Mouse (Mus musculus) frontal cortex, postnatal 14 days (tissue): ENCODE measurements around the gene Tmem28.
A peak's percentile ranks its signal among the peaks of the same experiment; 100 is the strongest.

Experiments used
- DNase-seq, 2 experiments: peaks; one replicate each; pipeline ENCODE4 v3.0.0; 2022; ENCODE audit warnings: low spot score in 2 of 2

The Tmem28 gene

DNA sequence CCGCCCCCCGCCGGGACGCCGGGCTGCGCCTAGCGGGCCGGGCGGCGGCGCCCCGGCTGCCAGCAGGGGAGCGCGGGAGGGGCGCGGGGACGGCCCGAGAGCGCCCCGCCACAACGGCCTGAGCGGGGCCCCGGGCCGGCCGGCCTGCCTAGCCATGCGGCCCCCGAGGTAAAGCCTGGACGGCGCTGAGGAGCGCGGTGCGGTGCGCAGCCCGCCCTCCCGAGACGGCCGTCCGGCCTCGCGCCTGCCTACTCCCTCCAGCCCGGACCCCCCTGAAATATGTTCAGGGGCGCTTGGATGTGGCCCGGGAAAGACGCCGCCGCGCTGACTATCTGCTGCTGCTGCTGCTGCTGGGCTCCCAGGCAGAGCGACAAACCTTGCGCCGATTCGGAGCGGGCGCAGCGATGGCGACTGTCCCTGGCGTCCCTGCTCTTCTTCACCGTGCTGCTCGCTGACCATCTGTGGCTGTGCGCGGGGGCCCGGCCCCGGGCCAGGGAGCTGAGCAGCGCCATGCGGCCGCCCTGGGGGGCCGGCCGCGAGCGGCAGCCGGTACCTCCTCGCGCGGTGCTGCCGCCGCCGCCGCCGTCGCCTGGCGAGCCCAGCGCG lies at the start of gene Tmem28:
TSS of gene Tmem28 (plus strand) at position 232 of the 606 bp plus-strand sequence.
- no peak for DNase-seq

DNA sequence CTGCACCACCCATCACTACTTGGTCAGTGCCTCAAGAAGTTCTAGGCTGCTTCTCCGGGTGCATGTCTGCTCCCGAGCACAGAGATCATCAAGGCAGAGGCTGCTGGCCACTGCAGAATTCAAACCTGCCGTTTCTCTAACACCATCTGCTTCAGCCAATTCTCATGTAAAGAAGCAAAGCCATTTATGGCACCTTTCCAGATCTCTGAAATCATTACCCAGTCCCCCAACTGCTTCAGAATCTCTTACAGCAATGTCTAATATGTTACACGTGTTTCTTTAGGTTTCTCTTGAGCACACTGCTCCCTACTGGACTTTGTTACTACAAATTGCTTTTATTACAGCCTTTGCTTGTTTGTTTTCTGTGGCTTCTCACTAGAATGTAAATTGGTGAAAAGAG lies 40.5 kb upstream of the Tmem28 start:
- DNase-seq, result no peak

DNA sequence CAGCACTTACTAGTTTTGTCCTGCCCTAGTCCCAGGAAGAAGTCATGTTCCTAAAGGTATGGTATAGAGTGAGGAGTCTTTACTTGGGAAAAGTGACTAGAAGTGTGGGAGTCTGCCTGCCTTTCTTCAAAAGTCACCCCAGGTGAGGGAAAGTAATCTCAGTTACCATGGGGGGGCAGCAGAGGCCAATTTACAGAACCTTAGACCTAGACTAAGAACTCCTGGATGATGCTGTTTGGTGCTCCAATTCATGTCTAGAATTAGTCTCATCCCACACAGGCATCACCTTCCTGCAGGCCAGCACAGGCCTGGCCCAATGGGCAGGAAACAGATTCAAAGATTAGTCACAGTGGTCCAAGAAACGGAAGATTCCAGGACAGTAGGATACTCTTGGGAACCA lies 12.4 kb upstream of the Tmem28 start:
- DNase-seq, result peak in 1 of 2 experiments; percentile 34

DNA sequence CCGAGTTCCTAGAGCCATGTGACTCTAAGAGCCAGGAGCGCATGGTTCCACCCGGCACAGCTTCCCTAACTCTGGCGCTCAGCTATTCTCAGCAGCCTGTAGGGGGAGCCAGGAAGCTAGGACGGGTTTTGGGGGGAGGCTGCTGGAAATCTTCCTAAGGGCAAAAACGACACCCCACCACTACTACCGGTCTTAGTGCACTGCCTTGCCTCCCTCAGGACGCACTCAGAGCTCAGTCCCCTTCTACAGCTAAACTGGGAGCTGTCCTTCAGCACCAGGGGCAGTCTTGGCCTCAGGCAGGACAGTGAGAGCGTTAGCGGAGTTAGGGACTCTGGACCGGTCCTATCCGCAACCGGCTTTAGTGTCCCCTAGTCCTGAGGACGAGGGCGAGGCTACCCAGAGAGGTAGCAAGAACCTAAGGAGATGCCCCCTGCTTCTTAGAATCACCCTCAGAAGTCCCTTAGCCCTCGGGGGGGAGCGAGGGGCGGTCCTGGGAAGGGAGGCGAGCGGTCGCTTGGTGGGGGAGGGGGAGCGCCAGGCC lies 1.4 kb upstream of the Tmem28 start:
- no peak for DNase-seq

DNA sequence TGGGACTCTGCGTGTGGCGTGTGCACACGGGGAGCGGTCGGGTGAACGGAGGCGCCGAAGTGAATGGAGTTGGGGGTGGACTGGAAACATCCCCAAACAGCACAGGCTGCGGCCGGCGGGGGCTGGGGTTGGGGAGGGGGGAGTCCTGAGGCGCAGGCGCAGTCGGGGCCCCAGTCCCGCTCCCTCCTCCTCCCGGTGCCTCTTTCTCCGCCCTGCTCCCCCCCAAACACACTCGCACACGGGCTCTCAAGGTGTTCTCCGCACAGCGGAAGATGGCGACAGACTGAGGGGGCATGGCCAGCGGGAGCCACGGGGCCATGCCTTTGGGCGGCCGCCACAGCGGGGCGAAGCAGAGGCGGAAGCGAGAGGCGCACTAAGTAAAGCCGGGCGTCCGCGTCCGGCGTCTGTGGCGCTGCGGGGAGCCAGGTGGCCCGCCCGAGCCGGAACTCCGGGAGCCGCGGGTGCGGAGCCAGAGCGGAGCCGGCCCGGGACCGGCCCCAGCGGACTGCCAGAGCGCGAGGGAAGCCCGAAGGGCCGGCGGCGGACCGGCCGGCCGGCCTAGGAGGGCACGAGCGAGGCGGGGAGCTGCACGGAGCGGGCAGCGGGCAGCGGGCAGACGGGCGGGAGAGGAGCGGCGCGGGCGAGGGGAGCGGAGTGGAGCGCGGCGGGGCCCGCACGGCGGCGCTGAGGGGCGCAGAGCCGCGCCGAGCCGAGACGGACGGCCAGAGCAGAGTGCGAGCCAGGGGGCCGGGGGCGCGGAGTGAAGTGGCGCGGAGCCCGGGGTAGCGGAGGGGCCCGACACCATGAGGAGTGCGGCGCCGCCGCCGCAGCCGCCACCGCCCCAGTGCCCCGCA lies 658 bp upstream of the Tmem28 start:
- peak in 1 of 2 experiments; percentile 26 for DNase-seq

DNA sequence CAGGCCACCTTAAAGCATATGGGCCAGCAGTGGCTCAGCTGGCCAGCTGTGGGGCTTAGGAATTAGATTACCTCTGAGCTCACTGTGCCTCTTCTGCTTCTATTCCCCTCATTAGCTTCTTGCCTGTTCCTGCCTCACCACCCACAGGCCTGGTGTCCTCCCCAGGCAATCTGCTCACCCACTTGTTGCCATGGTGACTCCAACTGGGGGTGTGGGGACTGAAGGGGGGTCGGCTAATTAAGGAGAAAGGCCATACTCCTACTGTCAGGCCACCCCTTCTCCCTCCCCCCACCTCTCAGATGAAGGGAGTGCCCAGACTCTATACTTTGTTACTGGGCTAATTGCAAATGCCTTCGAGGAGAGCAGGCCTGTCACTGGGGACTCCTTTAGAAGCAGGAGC lies 21.3 kb downstream of the Tmem28 start:
- DNase-seq, result no peak

DNA sequence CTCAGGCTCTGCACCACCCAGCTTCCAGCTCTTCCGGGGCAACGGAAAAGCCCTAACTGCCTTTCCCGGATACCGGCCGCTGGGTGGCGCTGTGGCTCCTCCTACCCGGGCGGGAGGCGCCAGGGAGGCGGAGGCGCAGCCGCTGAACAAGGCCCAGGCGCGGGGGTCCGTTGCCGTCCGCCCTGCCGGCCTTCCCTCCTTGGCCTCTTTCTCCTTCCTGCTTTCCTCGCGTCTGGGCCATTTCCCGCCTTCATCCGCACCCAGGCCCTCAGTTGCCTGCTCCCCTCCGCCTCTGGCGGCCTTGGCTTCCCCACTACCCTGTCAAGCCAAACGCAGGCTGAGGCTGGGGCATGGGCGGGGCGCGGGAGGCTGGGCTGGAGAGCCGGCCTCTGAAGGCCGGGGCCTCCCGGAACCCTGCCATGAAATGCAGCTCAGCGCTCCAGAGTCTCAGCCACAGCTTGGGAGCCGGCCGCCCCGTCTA lies 32.5 kb downstream of the Tmem28 start:
- DNase-seq, result peak in 1 of 2 experiments; percentile 17

DNA sequence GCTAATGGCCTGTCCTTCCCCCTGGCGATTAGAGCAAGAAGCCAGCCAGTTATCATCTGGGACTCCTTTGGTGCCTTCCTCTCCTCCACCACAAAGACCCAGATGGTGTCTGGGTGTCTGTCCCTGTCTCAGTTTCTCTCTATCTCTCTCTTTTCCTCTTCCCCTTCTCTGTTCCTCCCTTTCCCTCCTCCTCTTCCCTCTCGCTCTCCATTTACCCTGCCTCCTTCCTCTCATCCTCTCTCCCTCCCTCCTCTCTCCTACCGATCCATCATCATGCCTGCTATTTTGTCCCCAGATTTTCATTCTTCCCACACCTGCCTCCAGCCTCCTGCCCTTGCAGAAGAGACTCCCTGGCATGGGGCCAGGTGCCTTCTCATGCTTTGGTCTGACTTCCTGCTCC lies 33.0 kb downstream of the Tmem28 start:
- no peak for DNase-seq

DNA sequence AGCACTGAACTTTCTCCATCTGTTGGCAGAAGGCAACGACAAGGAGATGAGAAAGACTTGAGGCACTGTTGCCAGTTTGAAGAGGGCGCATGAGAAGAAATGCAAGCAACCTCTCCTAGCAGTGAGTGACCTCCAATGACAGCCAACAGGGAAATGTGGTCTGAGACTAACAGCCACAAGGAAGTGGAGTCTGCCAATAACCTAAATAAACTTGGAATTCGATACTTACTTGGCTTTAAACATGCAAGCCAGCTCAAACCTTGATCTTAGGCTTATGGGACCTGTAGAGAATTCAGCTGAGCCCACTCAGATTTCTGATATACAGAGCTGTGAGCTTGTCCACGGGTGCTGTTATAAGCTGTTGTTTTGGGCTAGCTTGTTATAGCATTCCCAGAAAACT lies 51.4 kb downstream of the Tmem28 start:
- DNase-seq, result no peak

DNA sequence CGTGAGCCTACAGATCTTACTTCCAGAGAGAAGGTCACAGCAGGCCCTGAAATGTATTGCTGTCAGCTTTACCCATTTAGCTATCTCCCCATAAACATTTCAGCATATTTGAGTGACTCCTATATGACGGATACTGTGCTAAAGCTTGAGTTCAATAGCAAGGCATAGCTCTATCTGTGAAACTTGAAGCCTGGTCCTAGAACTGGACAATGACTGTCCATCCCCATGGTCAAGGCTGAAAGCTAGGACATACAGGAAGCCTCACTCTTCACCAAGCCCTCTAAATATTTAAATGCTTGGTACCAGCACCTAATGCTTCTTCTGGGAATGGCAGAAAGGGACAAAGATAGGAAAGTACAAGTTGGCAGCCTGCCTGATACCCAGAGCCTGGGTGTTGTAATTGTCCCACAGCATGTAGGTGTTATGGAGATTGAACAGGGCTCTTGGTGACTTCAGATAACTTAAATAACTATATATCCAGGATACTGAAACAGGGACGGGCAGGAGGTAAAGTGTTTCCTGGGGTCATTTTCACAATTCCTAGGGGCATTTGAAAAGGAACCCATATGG lies 51.9 kb downstream of the Tmem28 start:
- no peak for DNase-seq

DNA sequence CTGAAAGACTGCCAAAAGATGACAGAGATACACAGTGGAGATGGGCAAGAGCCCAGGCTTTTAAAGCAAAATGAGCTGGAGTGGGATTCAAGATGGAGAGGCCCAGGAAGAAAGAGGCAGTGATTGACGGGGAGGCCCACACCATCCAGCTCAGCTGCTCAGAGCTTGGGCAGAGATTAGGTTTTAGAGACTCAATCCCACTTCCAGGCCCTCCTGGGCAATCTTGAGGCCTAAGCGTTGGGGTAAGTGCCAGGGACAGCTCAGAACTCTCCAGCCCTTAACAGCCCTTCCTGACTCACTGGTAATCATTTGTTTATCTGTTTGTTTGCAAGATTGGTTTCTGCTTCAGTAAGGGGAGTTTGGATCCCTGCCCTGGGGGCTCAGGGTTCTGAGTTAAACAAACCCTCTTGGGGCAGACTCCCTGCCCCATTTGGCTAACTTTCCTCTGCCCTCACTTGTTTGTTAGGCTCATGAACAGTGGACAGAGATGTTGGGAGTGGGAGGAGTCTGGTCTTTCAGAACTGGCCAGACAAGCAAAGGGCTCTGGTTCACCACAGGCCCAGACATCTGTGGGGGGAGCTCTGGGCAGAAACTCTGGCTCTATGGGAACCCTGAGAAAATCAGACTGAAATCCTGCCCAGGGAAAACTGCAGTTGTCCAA lies 52.6 kb downstream of the Tmem28 start:
- no peak for DNase-seq

DNA sequence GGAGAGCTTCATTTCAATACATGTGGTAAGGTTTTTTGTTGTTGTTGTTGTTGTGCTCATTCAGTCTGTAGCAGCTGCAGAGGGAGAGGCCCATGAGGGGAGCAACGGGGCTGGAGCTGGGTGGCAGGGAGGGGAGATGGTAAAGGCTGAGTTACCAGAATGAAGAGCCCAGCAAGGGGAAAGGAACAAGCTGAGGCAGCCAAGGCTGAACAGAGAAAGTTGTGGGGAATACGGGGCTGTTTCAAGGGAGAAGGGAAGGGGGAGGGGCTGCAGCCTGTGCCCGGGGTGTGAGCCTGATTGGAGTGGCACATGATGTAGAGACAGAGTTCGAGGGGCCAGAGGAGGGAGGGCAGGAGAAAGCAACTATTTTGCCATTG lies 53.1 kb downstream of the Tmem28 start:
- DNase-seq, result no peak

DNA sequence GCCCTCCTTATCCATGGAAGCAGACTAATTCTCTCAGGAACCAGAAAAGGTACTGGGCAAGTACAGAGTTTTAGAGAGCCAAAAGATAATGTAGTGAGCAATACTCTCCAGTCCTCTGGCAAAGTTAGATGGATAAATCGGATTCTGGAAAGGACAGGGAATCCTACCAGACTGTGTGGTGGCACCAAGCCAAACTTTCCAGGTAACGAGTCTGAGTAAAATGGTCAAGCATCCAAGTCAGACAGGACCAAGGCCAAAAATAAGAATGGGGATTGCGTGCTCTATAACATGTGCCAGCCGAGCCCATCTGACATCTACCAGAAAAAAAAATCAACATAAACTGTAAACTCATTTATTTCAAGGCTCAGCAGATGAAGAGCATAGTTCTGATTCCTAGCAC lies 56.0 kb downstream of the Tmem28 start:
- no peak for DNase-seq

DNA sequence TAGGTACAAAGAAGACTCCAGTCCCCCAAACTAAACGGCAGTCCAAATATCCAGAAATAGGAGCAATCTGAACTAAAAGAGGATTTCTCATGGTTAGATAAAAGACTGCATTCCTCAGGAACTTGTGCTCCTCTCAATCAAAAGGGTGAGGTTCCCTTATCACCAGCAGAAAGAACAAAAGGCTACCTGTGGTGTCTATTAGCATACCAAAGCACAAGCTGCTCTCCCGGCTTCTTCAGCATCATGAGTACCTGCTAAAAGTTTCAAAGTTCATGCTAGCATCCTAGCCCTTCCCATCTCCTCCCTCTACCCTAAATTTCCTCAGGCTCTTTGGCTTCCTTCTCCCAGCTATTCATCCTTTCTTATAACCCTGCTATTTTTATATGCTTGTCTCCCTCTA lies 62.6 kb downstream of the Tmem28 start:
- DNase-seq, result no peak
